ENCODE assay signal across 9 mouse cellular contexts in genomic region chr8:90957711-90958110, GRCm38 (mm10).
DNase-seq lines count a peak whose midpoint lies in the region; ATAC-seq and TF ChIP-seq lines count a peak whose summit lies in the region.
"Had no signal": no experiment of that assay in that cellular context is flagged by ENCODE, and none has a peak within 500 bp of the region (broad histone marks: within the 10 kb centered on the region; RNA-seq: fewer than 3 reads in every experiment).

No protein-coding gene starts in this region.

- no peak for TF ChIP-seq POLR2A in cortical plate, adult 2 months (IDR thresholded peaks at IDR 0.05; ENCODE audit: extremely low read depth, insufficient read depth, low read length)

- H3K4me2 ChIP-seq in intestine, embryonic 14.5 days (ENCODE audit: low read length): peak overlapping the region; percentile 80
- H3K4me2 ChIP-seq in intestine, postnatal 0 days (replicated peaks; ENCODE audit: low read depth): no peak overlapping the region
- peak overlapping the region; percentile 94 for H3K4me2 ChIP-seq in forebrain, embryonic 14.5 days (ENCODE audit: low read length)
- H3K4me2 ChIP-seq in midbrain, embryonic 12.5 days (replicated peaks): peak overlapping the region; percentile 59
- H3K4me2 ChIP-seq: liver, embryonic 15.5 days had no signal

- H3K9me3 ChIP-seq in intestine, embryonic 14.5 days (ENCODE audit: control insufficient read depth, low read length): no peaks in the 10 kb centered on the region
- no peaks in the 10 kb centered on the region for H3K9me3 ChIP-seq in intestine, postnatal 0 days (ENCODE audit: control insufficient read depth)
- no peaks in the 10 kb centered on the region for H3K9me3 ChIP-seq in forebrain, embryonic 14.5 days (replicated peaks; ENCODE audit: control insufficient read depth, low read length)
- no peaks in the 10 kb centered on the region for H3K9me3 ChIP-seq in midbrain, embryonic 12.5 days
- H3K9me3 ChIP-seq: liver, embryonic 15.5 days had no signal

- no peak for DNase-seq in intestine, embryonic 14.5 days (ENCODE audit: low spot score)
- DNase-seq in forebrain, embryonic 14.5 days (ENCODE audit: low spot score): no peak
- DNase-seq in adrenal gland, adult 18-20 months (ENCODE audit: low spot score in 2 of 2): no peak
- DNase-seq in natural killer cell, adult 2 months (ENCODE audit: low spot score in 2 of 2): no peak
- DNase-seq in left cerebral cortex, adult 9 months (ENCODE audit: low spot score in 2 of 2): no peak

- no peak for ATAC-seq in intestine, embryonic 14.5 days (replicated peaks; ENCODE audit: low FRiP score, low TSS enrichment, low read depth)
- ATAC-seq in intestine, postnatal 0 days: no peak
- no peak for ATAC-seq in forebrain, embryonic 14.5 days
- no peak for ATAC-seq in midbrain, embryonic 12.5 days (ENCODE audit: low FRiP score, low read depth)

- H3K9ac ChIP-seq in intestine, embryonic 14.5 days (ENCODE audit: low read length): no peak overlapping the region
- H3K9ac ChIP-seq in intestine, postnatal 0 days (ENCODE audit: low read depth, low read length): no peak overlapping the region
- H3K9ac ChIP-seq in forebrain, embryonic 14.5 days (ENCODE audit: low read length): peak overlapping the region; percentile 71
- no peak overlapping the region; the same call in 1 of the 2 replicates for H3K9ac ChIP-seq in midbrain, embryonic 12.5 days (replicated peaks)
- H3K9ac ChIP-seq: liver, embryonic 15.5 days had no signal

- peak overlapping the region; percentile 63; the same call in 1 of the 2 replicates for H3K4me3 ChIP-seq in intestine, embryonic 14.5 days (ENCODE audit: low read depth, low read length)
- H3K4me3 ChIP-seq in intestine, postnatal 0 days (ENCODE audit: low read depth, low read length): no peak overlapping the region
- peak overlapping the region; percentile 47; the same call in 1 of the 2 replicates for H3K4me3 ChIP-seq in cortical plate, adult 2 months (ENCODE audit: insufficient read depth, low read length)
- H3K4me3 ChIP-seq in forebrain, embryonic 14.5 days (ENCODE audit: low read depth, low read length): peak overlapping the region; percentile 45
- peak overlapping the region; percentile 42 for H3K4me3 ChIP-seq in midbrain, embryonic 12.5 days
- H3K4me3 ChIP-seq: liver, embryonic 15.5 days had no signal

- H3K36me3 ChIP-seq in intestine, embryonic 14.5 days (ENCODE audit: control insufficient read depth, insufficient read depth, low read length): peaks cover 5% of the 10 kb centered on the region; the same call in 1 of the 2 replicates
- H3K36me3 ChIP-seq in intestine, postnatal 0 days (ENCODE audit: control insufficient read depth, insufficient read depth): no peaks in the 10 kb centered on the region
- H3K36me3 ChIP-seq in forebrain, embryonic 14.5 days (ENCODE audit: control insufficient read depth, insufficient read depth, low read length): peaks cover 10% of the 10 kb centered on the region; the same call in 1 of the 2 replicates
- 0 out of 2 replicates have a peak, but pooled peaks cover 7% of the 10 kb centered on the region for H3K36me3 ChIP-seq in midbrain, embryonic 12.5 days
- H3K36me3 ChIP-seq: liver, embryonic 15.5 days had no signal

- H3K27me3 ChIP-seq in intestine, embryonic 14.5 days (replicated peaks; ENCODE audit: control insufficient read depth, insufficient read depth, low read length): no peaks in the 10 kb centered on the region
- no peaks in the 10 kb centered on the region for H3K27me3 ChIP-seq in intestine, postnatal 0 days (replicated peaks; ENCODE audit: control insufficient read depth, insufficient read depth, low read length)
- H3K27me3 ChIP-seq in forebrain, embryonic 14.5 days (replicated peaks; ENCODE audit: control insufficient read depth, insufficient read depth, low read length): no peaks in the 10 kb centered on the region
- no peaks in the 10 kb centered on the region for H3K27me3 ChIP-seq in midbrain, embryonic 12.5 days
- H3K27me3 ChIP-seq: liver, embryonic 15.5 days had no signal

- H3K4me1 ChIP-seq in intestine, embryonic 14.5 days (replicated peaks; ENCODE audit: control insufficient read depth, insufficient read depth, low read length): peaks cover 21% of the 10 kb centered on the region
- H3K4me1 ChIP-seq in intestine, postnatal 0 days (replicated peaks; ENCODE audit: control insufficient read depth, insufficient read depth, low read length): 0 out of 2 replicates have a peak, but pooled peaks cover 4% of the 10 kb centered on the region
- H3K4me1 ChIP-seq in cortical plate, adult 2 months (ENCODE audit: control insufficient read depth, insufficient read depth, low read length): peaks cover 13% of the 10 kb centered on the region
- peaks cover 28% of the 10 kb centered on the region for H3K4me1 ChIP-seq in forebrain, embryonic 14.5 days (ENCODE audit: control insufficient read depth, insufficient read depth, low read length)
- peaks cover 37% of the 10 kb centered on the region for H3K4me1 ChIP-seq in midbrain, embryonic 12.5 days

- TF ChIP-seq CTCF in intestine, postnatal 0 days (IDR thresholded peaks at IDR 0.05; ENCODE audit: low read depth): no peak
- TF ChIP-seq CTCF in cortical plate, adult 2 months (IDR thresholded peaks at IDR 0.05; ENCODE audit: extremely low read depth, insufficient read depth, low read length): no peak

- no peak overlapping the region for H3K27ac ChIP-seq in intestine, embryonic 14.5 days (ENCODE audit: low read depth)
- no peak overlapping the region for H3K27ac ChIP-seq in intestine, postnatal 0 days (ENCODE audit: low read depth, low read length)
- no peak overlapping the region for H3K27ac ChIP-seq in cortical plate, adult 2 months (ENCODE audit: insufficient read depth, low read length)
- H3K27ac ChIP-seq in forebrain, embryonic 14.5 days (ENCODE audit: low read depth, low read length): no peak overlapping the region
- H3K27ac ChIP-seq in midbrain, embryonic 12.5 days (replicated peaks): no peak overlapping the region
- H3K27ac ChIP-seq: liver, embryonic 15.5 days had no signal
